Mouse (Mus musculus): ENCODE results near the gene Casz1. TPM values are rescaled to one million over a fixed set of nuclear protein-coding genes. Genes with fewer than 3 reads are reported as not detected.

Gene Casz1
- polyA plus RNA-seq, 1 experiment: 21.0 TPM

- DNase-seq (ENCODE audit: low spot score): no peak
Measured at GRCm38 (mm10) chr4:148908214-148908681, 104.0 kb downstream of the Casz1 start.

GRCm38 (mm10) chr4:148908760-148909510 lies 104.7 kb downstream of the Casz1 start:
- no peak for DNase-seq (ENCODE audit: low spot score)

- DNase-seq (ENCODE audit: low spot score): no peak
Measured at GRCm38 (mm10) chr4:148909566-148909965, 105.3 kb downstream of the Casz1 start.

GRCm38 (mm10) chr4:148912134-148912533 lies 107.9 kb downstream of the Casz1 start:
- no peak for DNase-seq (ENCODE audit: low spot score)

GRCm38 (mm10) chr4:148912826-148913590 lies 108.8 kb downstream of the Casz1 start:
- DNase-seq (ENCODE audit: low spot score): no peak

- no peak for DNase-seq (ENCODE audit: low spot score)
Measured at GRCm38 (mm10) chr4:148914863-148915622, 110.8 kb downstream of the Casz1 start.

DNA sequence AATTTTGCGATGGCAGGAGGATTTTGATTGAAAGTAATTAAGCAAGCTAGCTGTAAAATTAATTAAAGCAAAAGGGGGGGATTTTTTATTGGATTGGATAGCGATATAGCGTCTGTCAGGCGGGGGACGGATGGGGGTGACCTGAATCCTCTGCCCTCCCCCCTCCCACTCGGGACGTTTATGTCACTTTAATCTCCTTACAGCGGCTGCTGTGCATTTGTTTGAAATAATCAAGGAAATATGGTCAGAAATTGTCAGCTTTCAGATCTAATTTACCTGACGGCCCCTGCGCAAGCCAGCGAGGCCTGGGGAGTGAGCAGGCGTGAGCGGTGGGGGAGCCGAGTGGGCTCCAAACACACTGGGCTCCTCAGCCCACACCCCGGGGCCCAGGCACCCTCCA lies 111.6 kb downstream of the Casz1 start:
- no peak for DNase-seq (ENCODE audit: low spot score)

DNA sequence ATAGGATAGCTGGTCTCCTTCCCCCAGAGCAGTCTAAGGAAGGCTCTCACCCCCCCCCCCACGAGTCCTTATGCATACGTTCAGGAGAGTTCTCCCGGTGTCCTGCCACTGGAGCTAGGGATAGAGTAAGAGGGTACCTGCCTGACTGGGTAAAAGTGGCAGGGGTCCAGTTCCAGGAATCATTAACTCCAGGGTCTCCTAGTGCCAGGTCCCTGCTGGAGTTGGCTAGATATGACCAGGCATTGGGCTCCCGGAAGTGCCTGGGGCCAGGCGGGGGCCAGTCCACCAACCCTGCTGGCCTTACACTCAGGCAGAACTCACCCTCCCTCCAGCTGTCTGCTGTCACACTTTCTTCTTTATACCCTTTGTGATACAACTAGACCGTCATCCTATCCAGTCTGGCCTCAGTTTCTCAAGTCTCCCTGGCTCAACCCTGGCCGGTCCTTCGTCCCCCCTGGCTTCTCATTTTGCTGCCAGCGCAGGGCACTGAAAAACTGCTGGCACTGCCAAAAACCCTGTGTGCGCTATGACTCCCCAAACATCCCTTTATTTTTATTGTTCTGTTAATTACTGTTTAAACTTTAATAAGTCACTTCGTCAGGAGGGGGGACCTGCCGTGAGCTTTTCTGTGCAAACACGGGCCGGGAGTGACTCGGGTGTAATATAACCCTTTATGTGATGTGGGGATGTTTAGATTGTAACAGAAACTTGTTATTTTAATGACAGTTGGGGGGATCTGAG lies 114.6 kb downstream of the Casz1 start:
- DNase-seq (ENCODE audit: low spot score): no peak

GRCm38 (mm10) chr4:148920610-148921009 lies 116.4 kb downstream of the Casz1 start:
- DNase-seq (ENCODE audit: low spot score): no peak

- no peak for DNase-seq (ENCODE audit: low spot score)
Measured at GRCm38 (mm10) chr4:148922221-148922700, 118.0 kb downstream of the Casz1 start.

- DNase-seq (ENCODE audit: low spot score): no peak
Measured at GRCm38 (mm10) chr4:148923414-148923813, 119.2 kb downstream of the Casz1 start.

GRCm38 (mm10) chr4:148923976-148924375 lies 119.7 kb downstream of the Casz1 start:
- no peak for DNase-seq (ENCODE audit: low spot score)

DNA sequence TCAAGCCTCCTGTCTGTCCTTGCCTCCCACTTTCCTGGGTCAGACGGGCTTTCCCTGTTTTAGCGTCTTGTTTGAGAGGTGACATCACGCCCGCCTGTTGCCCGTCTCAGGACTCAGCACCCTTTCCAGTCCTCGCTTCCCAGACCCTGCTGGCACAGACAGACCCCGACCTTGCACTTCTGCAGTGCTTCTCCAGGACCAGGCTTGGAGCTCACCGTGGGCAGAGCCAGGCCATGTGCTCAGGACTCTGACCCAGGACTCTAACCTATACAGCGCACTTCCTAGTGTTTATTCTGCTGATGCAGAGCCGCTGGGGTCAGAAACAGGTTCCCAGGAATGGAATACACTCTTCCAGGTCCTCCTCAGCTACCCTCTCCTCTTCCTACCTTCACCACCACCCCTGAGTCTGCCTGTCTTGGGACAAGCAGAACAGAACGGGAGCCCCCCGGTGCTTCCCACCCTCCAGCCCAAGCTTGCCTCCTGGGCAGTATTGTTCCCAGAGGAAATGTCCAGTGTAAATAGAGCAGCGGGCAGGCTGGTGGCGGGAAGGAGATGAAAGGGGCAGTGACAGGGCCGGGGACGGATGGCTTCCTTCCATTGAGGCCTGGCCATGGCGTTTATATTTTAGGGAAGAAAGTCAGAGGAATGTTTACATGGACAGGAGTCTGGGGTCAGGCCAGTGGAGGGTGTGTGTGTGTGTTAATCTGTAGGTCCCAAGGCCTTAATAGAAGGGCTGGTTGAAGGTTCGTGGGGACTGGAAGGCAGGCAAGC lies 121.5 kb downstream of the Casz1 start:
- no peak for DNase-seq (ENCODE audit: low spot score)

DNA sequence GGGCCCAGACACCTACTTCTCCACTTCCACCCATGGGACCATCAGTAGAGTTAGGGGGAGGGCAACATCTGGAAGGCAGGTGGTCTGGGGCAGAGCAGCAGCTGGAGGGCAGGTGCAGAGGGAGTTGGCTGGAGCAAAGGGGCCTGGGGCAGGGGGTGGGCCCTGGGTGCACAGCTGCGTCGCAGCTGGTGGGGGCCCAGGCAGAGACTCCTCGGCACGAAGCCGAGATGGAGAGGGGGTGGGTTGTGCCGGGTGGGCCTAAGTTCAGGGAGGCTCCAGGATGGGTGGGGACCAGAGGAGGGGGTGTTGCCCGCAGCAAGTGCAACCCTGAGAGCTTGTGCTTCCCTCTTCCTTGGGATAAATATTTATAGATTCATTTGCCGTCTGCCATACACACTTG lies 122.2 kb downstream of the Casz1 start:
- no peak for DNase-seq (ENCODE audit: low spot score)

GRCm38 (mm10) chr4:148928316-148928715 lies 124.1 kb downstream of the Casz1 start:
- DNase-seq (ENCODE audit: low spot score): no peak

GRCm38 (mm10) chr4:148928876-148929275 lies 124.6 kb downstream of the Casz1 start:
- no peak for DNase-seq (ENCODE audit: low spot score)

- no peak for DNase-seq (ENCODE audit: low spot score)
Measured at GRCm38 (mm10) chr4:148930721-148931229, 126.5 kb downstream of the Casz1 start.

- no peak for DNase-seq (ENCODE audit: low spot score)
Measured at GRCm38 (mm10) chr4:148933109-148933508, 128.9 kb downstream of the Casz1 start.

GRCm38 (mm10) chr4:148935211-148935610 lies 131.0 kb downstream of the Casz1 start:
- no peak for DNase-seq (ENCODE audit: low spot score)

DNA sequence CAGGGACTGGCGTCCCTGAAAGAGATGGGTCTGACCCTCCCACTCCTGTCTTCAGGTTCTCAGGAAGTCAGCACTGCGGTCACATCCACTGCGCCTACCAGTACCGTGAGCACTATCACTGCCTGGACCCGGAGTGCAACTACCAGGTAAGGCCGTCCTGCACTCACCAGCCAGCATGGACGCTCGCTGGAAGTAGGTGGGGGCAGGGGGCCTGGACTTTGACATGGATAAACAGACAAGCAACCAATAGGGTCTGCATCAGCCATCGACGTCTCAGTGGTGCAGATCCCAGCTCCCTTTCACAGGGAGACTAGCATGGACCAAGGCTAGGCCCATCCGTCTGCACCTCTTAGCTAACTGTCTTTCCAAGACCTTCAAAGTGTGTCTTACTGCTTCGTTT lies 131.9 kb downstream of the Casz1 start:
- no peak for DNase-seq (ENCODE audit: low spot score)
